Mouse (Mus musculus) olfactory bulb, adult 2 months (tissue): Measurements from ENCODE around the gene Uvrag. TPM values are rescaled to one million over a fixed set of nuclear protein-coding genes. Genes with fewer than 3 reads are reported as not detected.

Experiments
- H3K27ac ChIP-seq: fragments of 200-500 bp; 2 replicates; pipeline ENCODE4 v1.5.1; 2012; ENCODE audit warnings: low read depth, low read length; ENCODE audit not compliant: insufficient read depth
- H3K4me1 ChIP-seq: fragments of 200-500 bp; 2 replicates; pipeline ENCODE4 v1.6.1; 2012; ENCODE audit warnings: low read length; ENCODE audit not compliant: control insufficient read depth, insufficient read depth
- H3K4me3 ChIP-seq: fragments of 200-500 bp; 2 replicates; pipeline ENCODE4 v1.5.1; 2012; ENCODE audit warnings: mild to moderate bottlenecking, low read depth, low read length, moderate library complexity; ENCODE audit not compliant: insufficient read depth
- CTCF ChIP-seq: fragments of 200-500 bp; IDR thresholded peaks from 2 replicates; pipeline ENCODE4 v1.5.1; 2012; ENCODE audit warnings: low read depth, mild to moderate bottlenecking, low read length, moderate library complexity; ENCODE audit not compliant: insufficient read depth
- POLR2A ChIP-seq: fragments of 200-500 bp; IDR thresholded peaks from 2 replicates; pipeline ENCODE4 v1.6.1; 2012; ENCODE audit warnings: mild to moderate bottlenecking, low read depth, low read length, moderate library complexity; ENCODE audit not compliant: insufficient read depth
- WGBS: fragments of 180-500 bp; shearing (Covaris S2); methylation state at CpG from one replicate; pipeline ENCODE4 v1.1.7; 2018; 5-methylcytosine and 5-hydroxymethylcytosine counted together
- polyA plus RNA-seq: library from polyadenylated mRNA; stranded (reverse); fragments of >200 nt; gene quantifications from 2 replicates; pipeline ENCODE4 v1.2.4, GENCODE M21; 2012; ENCODE audit warnings: low replicate concordance; ENCODE audit not compliant: missing spikeins, insufficient read depth, insufficient read length

Gene Uvrag
- polyA plus RNA-seq, 1 experiment: not detected

- 93% methylated on average over 5 of the region's 5 CpGs for WGBS
Observed at GRCm38 (mm10) chr7:98995126-98995727, 145.7 kb downstream of the Uvrag start.

DNA sequence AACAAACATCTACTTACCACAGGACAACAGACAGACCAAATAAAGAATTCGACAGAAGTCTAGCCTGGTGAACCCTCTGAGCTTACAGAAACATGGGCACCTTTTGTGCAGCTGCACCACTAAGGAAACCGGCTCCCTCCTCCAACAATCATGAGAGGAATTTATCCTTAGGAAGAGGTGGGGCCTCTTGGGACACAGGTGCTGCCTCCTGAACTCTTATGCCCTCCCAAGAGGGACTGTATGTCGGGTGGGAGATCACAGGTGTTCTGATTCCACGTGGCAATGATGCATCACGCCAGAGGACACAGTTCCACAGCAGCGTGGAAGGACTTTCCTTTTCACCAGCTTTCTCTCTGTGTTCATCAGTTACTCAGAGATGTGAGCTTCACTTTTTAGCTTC lies 146.8 kb downstream of the Uvrag start:
- 86% methylated on average over 6 of the region's 6 CpGs for WGBS
- no peak overlapping the region for H3K27ac ChIP-seq
- peaks cover 2% of the 10 kb centered on the region; the same call in 1 of the 2 replicates for H3K4me1 ChIP-seq
- no peak overlapping the region for H3K4me3 ChIP-seq
- TF ChIP-seq POLR2A (no peak), CTCF (no peak)

More at GRCm38 (mm10) chr7:98995126-98995727, 145.7 kb downstream of the Uvrag start:
- TF ChIP-seq CTCF (no peak), POLR2A (no peak)
- Histone ChIP-seq H3K4me3 (no peak overlapping the region), H3K27ac (no peak overlapping the region), H3K4me1 (peaks cover 2% of the 10 kb centered on the region; the same call in 1 of the 2 replicates)

DNA sequence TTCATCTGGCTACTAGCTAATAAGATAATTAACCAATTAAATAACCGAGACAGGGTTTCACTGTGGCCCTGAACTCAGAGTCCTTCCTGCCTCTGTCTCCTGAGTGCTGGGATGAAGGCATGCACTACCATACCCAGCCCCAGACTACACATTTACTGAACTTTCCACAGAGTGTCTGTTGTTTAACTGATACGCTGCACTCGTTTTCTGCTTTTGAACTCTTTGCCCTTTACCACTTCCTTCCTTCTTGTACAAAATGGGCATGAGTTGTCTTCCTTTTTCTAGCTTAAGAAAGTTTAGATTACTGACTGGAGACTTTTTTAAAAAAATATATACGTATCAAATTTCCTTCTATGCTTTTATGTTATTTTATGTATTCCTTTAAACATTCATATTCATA lies 147.5 kb downstream of the Uvrag start:
- WGBS: 84% methylated on average over 4 of the region's 4 CpGs
- TF ChIP-seq POLR2A (no peak), CTCF (no peak)
- Histone ChIP-seq H3K4me3 (no peak overlapping the region), H3K4me1 (peaks cover 2% of the 10 kb centered on the region; the same call in 1 of the 2 replicates), H3K27ac (no peak overlapping the region)

- WGBS: 100% methylated on average over 2 of the region's 2 CpGs
- H3K4me3 ChIP-seq: no peak overlapping the region
- H3K27ac ChIP-seq: no peak overlapping the region
Observed at GRCm38 (mm10) chr7:98991204-98991761, 149.7 kb downstream of the Uvrag start.

DNA sequence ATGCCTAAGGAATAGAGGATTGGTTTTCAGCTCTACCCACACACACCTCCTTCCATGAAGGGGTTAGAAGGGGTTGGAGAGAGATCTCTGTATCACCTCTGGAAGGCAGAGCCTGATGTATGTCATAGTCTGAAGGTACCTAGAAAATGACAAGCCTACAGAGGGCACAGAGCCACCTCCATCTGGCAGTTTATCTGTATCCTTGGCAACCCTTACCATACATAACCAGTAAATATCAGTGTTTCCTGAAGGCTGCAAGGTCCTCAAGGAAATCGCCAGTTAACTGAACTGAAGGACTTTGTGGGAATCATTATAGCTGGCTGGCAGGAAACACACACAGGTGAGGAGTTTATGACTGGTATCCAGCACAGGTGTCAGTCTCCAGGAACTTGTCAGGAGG lies 150.4 kb downstream of the Uvrag start:
- H3K4me3 ChIP-seq: no peak overlapping the region
- no peak for TF ChIP-seq POLR2A
- TF ChIP-seq CTCF: no peak
- no peak overlapping the region for H3K27ac ChIP-seq
- WGBS: 80% methylated on average over 1 of the region's 1 CpGs
- peaks cover 10% of the 10 kb centered on the region; the same call in 1 of the 2 replicates for H3K4me1 ChIP-seq

More at GRCm38 (mm10) chr7:98991204-98991761, 149.7 kb downstream of the Uvrag start:
- peaks cover 5% of the 10 kb centered on the region; the same call in 1 of the 2 replicates for H3K4me1 ChIP-seq
- TF ChIP-seq POLR2A (no peak), CTCF (no peak)

DNA sequence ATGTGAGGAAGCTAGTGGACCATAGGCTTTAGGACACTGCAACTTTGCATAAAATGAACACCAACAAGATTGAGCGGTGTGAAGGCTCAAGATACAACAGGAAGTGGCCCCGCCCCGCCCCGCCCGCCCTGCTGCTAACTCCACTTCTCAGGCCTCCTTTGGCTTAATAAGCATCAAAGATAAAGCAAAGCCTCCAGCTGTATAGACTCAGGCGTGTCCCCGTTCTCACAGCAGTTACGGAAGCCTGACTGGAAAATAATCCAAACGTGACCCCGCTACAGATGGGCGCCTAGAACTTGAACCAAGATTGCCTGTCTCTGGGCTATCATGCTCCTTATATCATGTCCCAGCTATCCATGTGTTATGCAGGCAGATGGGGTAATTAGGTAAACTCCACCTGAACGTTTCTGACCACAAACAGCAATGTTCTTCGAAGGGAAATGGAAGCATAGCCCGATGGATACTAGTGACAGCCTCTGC lies 153.9 kb downstream of the Uvrag start:
- no peak overlapping the region for H3K27ac ChIP-seq
- H3K4me1 ChIP-seq: peaks cover 9% of the 10 kb centered on the region; the same call in 1 of the 2 replicates
- WGBS: 94% methylated on average over 14 of the region's 14 CpGs
- H3K4me3 ChIP-seq: no peak overlapping the region
- TF ChIP-seq CTCF: no peak
- TF ChIP-seq POLR2A: no peak

- TF ChIP-seq CTCF: no peak
- no peak for TF ChIP-seq POLR2A
- 82% methylated on average over 2 of the region's 2 CpGs for WGBS
- H3K27ac ChIP-seq: no peak overlapping the region
- H3K4me1 ChIP-seq: peaks cover 12% of the 10 kb centered on the region; the same call in 1 of the 2 replicates
- no peak overlapping the region for H3K4me3 ChIP-seq
Observed at GRCm38 (mm10) chr7:98985935-98986334, 155.0 kb downstream of the Uvrag start.

DNA sequence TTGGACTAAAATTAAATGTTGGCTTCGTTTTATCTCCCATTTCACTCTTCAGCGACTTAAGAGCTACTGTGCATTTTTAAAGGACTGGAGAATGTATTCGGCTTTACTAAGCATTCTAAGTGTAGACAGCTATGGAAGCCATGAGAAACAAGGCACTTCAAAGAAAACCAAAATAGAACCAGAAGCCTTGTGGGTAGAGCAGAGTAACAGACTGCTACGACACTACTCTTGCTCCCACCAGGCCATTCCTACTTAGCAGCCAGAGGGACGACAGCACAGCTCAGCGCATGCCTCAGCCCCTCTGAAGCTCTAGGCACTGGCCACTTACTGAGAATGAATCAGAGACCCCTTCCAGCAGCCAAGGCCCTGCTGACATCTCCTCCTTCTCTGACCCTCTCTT lies 155.5 kb downstream of the Uvrag start:
- TF ChIP-seq POLR2A (no peak), CTCF (no peak)
- H3K4me1 ChIP-seq: peaks cover 12% of the 10 kb centered on the region; the same call in 1 of the 2 replicates
- WGBS: 75% methylated on average over 6 of the region's 6 CpGs
- no peak overlapping the region for H3K4me3 ChIP-seq
- H3K27ac ChIP-seq: no peak overlapping the region

DNA sequence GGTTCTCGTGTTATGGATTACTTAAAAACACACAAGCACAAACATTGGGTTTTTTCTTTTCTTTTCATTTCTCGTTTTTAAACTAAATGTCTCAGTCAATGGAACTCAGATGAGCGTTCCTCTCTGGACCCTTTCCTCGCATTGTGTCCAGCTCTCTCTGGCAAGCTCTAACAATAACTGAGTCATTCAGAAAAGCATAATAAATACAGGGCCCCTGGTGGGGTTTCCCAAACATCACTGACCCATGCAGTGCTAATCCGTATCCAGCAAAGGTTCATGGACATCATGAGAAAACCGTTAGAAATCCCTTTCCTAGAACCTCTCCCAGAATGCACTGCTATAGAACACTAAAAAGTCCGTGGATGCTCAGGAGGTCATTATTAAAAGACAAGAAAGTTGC lies 156.6 kb downstream of the Uvrag start:
- no peak overlapping the region for H3K27ac ChIP-seq

More for the DNA sequence above, 156.6 kb downstream of the Uvrag start:
- TF ChIP-seq POLR2A: no peak
- no peak for TF ChIP-seq CTCF
- no peak overlapping the region for H3K4me3 ChIP-seq
- 56% methylated on average over 7 of the region's 7 CpGs for WGBS
- H3K4me1 ChIP-seq: peaks cover 12% of the 10 kb centered on the region; the same call in 1 of the 2 replicates
